Mouse (Mus musculus) neural tube, embryonic 11.5 days (tissue): Measurements from ENCODE around the gene BC005624. TPM values are rescaled to one million over a fixed set of nuclear protein-coding genes. Genes with fewer than 3 reads are reported as not detected.
A peak's percentile ranks its signal among the peaks of the same experiment; 100 is the strongest.

Experiments
- ATAC-seq: fragments of 200-750 bp; cut with Nextera tagmentation; 2 replicates; pipeline ENCODE4 v1.8.0; 2017; ENCODE audit warnings: moderate number of reproducible peaks, mild to moderate bottlenecking, moderate TSS enrichment, moderate library complexity; ENCODE audit not compliant: insufficient read depth, low FRiP score, low TSS enrichment
- DNase-seq: peaks from one replicate; pipeline ENCODE4 v3.0.0-alpha.2; 2015; ENCODE audit warnings: low spot score
- H3K27ac ChIP-seq: fragments of 300-500 bp; sonication (generic); 2 replicates; pipeline ENCODE4 v1.5.1; 2014; ENCODE audit warnings: low read depth, mild to moderate bottlenecking, low read length
- H3K27me3 ChIP-seq: fragments of 300-500 bp; sonication (generic); 2 replicates; pipeline ENCODE4 v1.6.1; 2014; ENCODE audit warnings: mild to moderate bottlenecking, low read length, mixed read lengths; ENCODE audit not compliant: control insufficient read depth, insufficient read depth
- H3K36me3 ChIP-seq: fragments of 300-500 bp; sonication (generic); 2 replicates; pipeline ENCODE4 v1.6.1; 2014; ENCODE audit warnings: mild to moderate bottlenecking, low read length, moderate library complexity, mixed read lengths; ENCODE audit not compliant: control insufficient read depth, insufficient read depth
- H3K4me1 ChIP-seq: fragments of 300-500 bp; sonication (generic); 2 replicates; pipeline ENCODE4 v1.6.1; 2014; ENCODE audit warnings: low read length, mixed read lengths; ENCODE audit not compliant: control insufficient read depth, insufficient read depth
- H3K4me2 ChIP-seq: fragments of 300-500 bp; sonication (generic); 2 replicates; pipeline ENCODE4 v1.6.1; 2014; ENCODE audit warnings: low read depth, mild to moderate bottlenecking, moderate library complexity
- H3K4me3 ChIP-seq: fragments of 300-500 bp; sonication (generic); 2 replicates; pipeline ENCODE4 v1.5.1; 2014; ENCODE audit warnings: low read depth, low read length
- H3K9ac ChIP-seq: fragments of 300-500 bp; sonication (generic); 2 replicates; pipeline ENCODE4 v1.6.1; 2014; ENCODE audit warnings: mild to moderate bottlenecking, low read length
- H3K9me3 ChIP-seq: fragments of 300-500 bp; sonication (generic); 2 replicates; pipeline ENCODE4 v1.6.1; 2016; ENCODE audit warnings: low read length; ENCODE audit not compliant: control insufficient read depth
- WGBS: fragments of 180-500 bp; shearing (Covaris S2); extraction: QIAGEN DNeasy Blood & Tissue Kit; methylation state at CpG from one replicate; pipeline ENCODE4 v1.1.7; 2014; 5-methylcytosine and 5-hydroxymethylcytosine counted together
- polyA plus RNA-seq: library from polyadenylated mRNA; unstranded; fragments of >200 nt; fragmentation: Nextera tagmentation; extraction: Ambion mirVana; gene quantifications from 2 replicates; pipeline ENCODE4 v1.2.1, GENCODE M21; 2014

Gene BC005624
- polyA plus RNA-seq, 1 experiment from 2014 or later, result 62.4 TPM

- Histone ChIP-seq H3K36me3 (no peaks in the 10 kb centered on the region), H3K27me3 (no peaks in the 10 kb centered on the region), H3K4me1 (no peaks in the 10 kb centered on the region), H3K27ac (no peak overlapping the region), H3K4me3 (no peak overlapping the region), H3K9ac (no peak overlapping the region), H3K4me2 (no peak overlapping the region), H3K9me3 (no peaks in the 10 kb centered on the region)
- WGBS, result 96% methylated on average over 4 of the region's 4 CpGs
- DNase-seq (no peak), ATAC-seq (no peak)
Measured at GRCm38 (mm10) chr2:30994853-30995252, 12.9 kb upstream of the BC005624 start.

- ATAC-seq (no peak), DNase-seq (no peak)
- no peaks in the 10 kb centered on the region for H3K36me3 ChIP-seq
- H3K27me3 ChIP-seq, result no peaks in the 10 kb centered on the region
- no peaks in the 10 kb centered on the region for H3K4me1 ChIP-seq
- 83% methylated on average over 9 of the region's 9 CpGs for WGBS
- H3K9ac ChIP-seq, result no peak overlapping the region
- no peak overlapping the region for H3K4me3 ChIP-seq
- no peak overlapping the region for H3K27ac ChIP-seq
- H3K9me3 ChIP-seq, result no peaks in the 10 kb centered on the region
- no peak overlapping the region for H3K4me2 ChIP-seq
Measured at GRCm38 (mm10) chr2:30990221-30990620, 8.2 kb upstream of the BC005624 start.

- Histone ChIP-seq H3K36me3 (no peaks in the 10 kb centered on the region), H3K9me3 (no peaks in the 10 kb centered on the region), H3K4me3 (no peak overlapping the region), H3K9ac (no peak overlapping the region), H3K4me2 (peak overlapping the region; percentile 8; the same call in 1 of the 2 replicates), H3K4me1 (peaks cover 2% of the 10 kb centered on the region; the same call in 1 of the 2 replicates), H3K27me3 (no peaks in the 10 kb centered on the region), H3K27ac (no peak overlapping the region)
- DNase-seq, result no peak
- no peak for ATAC-seq
- 28% methylated on average over 17 of the region's 17 CpGs for WGBS
Measured at GRCm38 (mm10) chr2:30985111-30986020, 3.4 kb upstream of the BC005624 start.

DNA sequence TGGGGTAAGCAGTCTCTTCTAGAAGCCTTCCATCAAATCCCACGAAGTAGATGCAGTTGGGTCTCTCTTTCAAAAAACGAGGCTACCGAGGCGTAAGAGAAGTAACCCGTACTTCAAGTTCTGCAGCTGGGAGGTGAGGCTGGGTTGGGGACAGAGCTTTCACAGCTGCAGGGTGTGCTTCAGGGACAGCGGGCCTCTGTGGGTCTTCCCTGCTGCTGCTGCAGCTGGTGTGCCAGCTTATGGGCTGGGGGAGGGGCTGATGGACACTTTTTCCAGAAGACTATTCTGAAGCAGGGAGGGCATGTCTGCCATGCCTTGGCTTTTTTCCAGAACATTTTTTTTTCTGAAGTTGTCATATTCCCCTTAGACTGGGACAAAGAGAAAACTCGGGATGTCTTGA is 1.0 kb upstream of the BC005624 start:
- DNase-seq, result no peak
- Histone ChIP-seq H3K27me3 (no peaks in the 10 kb centered on the region), H3K36me3 (peaks cover 7% of the 10 kb centered on the region), H3K4me1 (peaks cover 2% of the 10 kb centered on the region; the same call in 1 of the 2 replicates), H3K4me2 (peak overlapping the region; percentile 57), H3K4me3 (peak overlapping the region; percentile 85; the same call in 1 of the 2 replicates), H3K27ac (no peak overlapping the region), H3K9ac (no peak overlapping the region), H3K9me3 (no peaks in the 10 kb centered on the region)
- no peak for ATAC-seq
- 56% methylated on average over 7 of the region's 7 CpGs for WGBS

DNA sequence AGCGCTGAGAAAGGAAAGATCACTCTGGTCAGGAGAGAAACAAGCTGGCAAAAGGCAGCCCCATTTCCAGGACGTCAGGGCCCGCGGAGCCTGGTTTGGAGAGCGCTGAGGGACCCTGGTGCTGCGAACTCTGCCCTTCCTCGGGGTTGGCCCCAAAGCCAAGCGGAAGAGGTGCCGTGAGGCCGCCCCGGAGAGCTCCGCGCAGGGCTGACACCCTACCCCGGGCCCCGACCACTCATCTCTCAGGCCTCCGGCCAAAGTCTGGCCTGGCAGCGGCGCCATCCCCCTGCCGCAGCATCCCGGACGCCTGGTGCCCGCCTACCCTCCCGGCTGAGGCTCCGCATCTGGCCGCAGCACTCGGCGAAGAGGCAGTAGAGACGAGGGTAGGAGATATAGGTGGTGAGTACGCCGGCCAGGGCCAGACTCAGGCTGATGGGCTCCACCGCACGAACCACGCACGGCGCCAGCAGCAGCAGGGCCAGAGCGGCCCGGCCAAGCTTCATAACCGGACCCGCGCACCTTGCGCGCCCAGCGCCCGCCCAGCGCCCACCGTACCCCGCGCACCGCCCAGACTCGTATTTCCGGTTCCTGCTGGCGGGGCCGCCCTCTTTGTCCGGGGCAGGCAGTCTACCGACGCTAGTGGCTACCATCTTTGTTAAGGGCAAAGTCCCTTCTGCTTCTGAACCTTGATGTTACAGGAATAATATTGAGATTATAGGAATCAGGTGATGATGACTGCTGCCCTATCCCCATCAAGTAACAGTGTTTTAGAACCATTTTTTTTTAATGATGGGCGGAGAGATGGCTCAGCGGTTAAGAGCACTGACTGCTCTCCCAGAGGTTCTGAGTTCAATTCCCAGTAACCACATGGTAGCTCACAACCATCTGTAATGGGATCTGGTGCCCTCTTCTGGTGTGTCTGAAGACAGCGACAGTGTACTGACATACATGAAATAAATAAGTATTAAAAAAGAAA is 14.4 kb downstream of the BC005624 start, which contains the start of gene Tor1a:
Tor1a (minus strand) TSS at position 582 of the 976 bp plus-strand sequence.
- no peaks in the 10 kb centered on the region for H3K27me3 ChIP-seq
- H3K36me3 ChIP-seq, result peaks cover 6% of the 10 kb centered on the region
- H3K4me3 ChIP-seq, result peak within 1 kb of the TSS; percentile 97
- peak; percentile 89 for DNase-seq
- H3K9me3 ChIP-seq, result no peaks in the 10 kb centered on the region
- H3K9ac ChIP-seq, result peak within 1 kb of the TSS; percentile 91
- ATAC-seq, result peak; percentile 94
- peaks cover 13% of the 10 kb centered on the region for H3K4me1 ChIP-seq
- 2% methylated on average over 59 of the region's 59 CpGs for WGBS
- peak within 1 kb of the TSS; percentile 90 for H3K4me2 ChIP-seq
- H3K27ac ChIP-seq, result peak within 1 kb of the TSS; percentile 60; the same call in 1 of the 2 replicates

- Histone ChIP-seq H3K36me3 (peaks cover 9% of the 10 kb centered on the region), H3K9me3 (no peaks in the 10 kb centered on the region), H3K27ac (no peak overlapping the region), H3K4me2 (peak overlapping the region; percentile 90), H3K9ac (peak overlapping the region; percentile 91), H3K4me1 (peaks cover 13% of the 10 kb centered on the region), H3K27me3 (no peaks in the 10 kb centered on the region), H3K4me3 (peak overlapping the region; percentile 97)
- DNase-seq (no peak), ATAC-seq (no peak)
- 27% methylated on average over 16 of the region's 16 CpGs for WGBS
Measured at GRCm38 (mm10) chr2:30966826-30967225, 15.2 kb downstream of the BC005624 start.

- Histone ChIP-seq H3K36me3 (peaks cover 18% of the 10 kb centered on the region), H3K27me3 (no peaks in the 10 kb centered on the region), H3K4me3 (no peak overlapping the region), H3K9ac (no peak overlapping the region), H3K4me1 (peaks cover 13% of the 10 kb centered on the region), H3K9me3 (no peaks in the 10 kb centered on the region), H3K27ac (no peak overlapping the region), H3K4me2 (no peak overlapping the region)
- 93% methylated on average over 8 of the region's 8 CpGs for WGBS
- DNase-seq (no peak), ATAC-seq (no peak)
Measured at GRCm38 (mm10) chr2:30965627-30966026, 16.4 kb downstream of the BC005624 start.

GRCm38 (mm10) chr2:30962570-30963254 is 19.3 kb downstream of the BC005624 start:
- DNase-seq (no peak), ATAC-seq (no peak)
- H3K9me3 ChIP-seq, result no peaks in the 10 kb centered on the region
- 89% methylated on average over 11 of the region's 11 CpGs for WGBS
- H3K4me3 ChIP-seq, result no peak overlapping the region
- H3K4me1 ChIP-seq, result peaks cover 13% of the 10 kb centered on the region
- no peak overlapping the region for H3K9ac ChIP-seq
- H3K27me3 ChIP-seq, result no peaks in the 10 kb centered on the region
- no peak overlapping the region for H3K4me2 ChIP-seq
- peaks cover 18% of the 10 kb centered on the region for H3K36me3 ChIP-seq
- H3K27ac ChIP-seq, result no peak overlapping the region
